Mouse (Mus musculus): ENCODE results near the gene Ltbp3. TPM values are rescaled to one million over a fixed set of nuclear protein-coding genes. Genes with fewer than 3 reads are reported as not detected.

Ltbp3 gene
- polyA plus RNA-seq, 1 experiment from 2014 or later: 9.5 TPM

DNA sequence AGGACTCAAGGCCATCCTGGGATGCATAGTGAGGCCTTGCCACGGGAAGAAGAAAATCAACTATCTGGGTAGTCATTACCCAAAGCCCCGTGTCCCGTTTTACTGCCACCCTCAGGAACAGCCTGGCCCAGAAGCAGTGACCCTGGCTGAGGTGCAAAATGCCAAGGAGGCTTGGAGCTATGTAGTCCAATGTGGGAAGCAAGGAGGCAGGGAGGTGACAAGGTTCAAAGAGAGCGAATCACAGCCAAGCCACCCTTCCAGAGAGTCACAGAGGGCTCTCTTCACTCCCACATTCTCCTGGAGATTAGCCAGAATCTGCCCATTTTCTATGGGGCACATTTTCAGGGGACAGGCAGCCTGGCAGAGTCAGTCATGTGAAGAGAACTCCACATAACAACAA lies 26.6 kb downstream of the Ltbp3 start:
- no peak overlapping the region for H3K9ac ChIP-seq (replicated peaks)
- H3K27ac ChIP-seq: no peak overlapping the region
- H3K4me3 ChIP-seq (replicated peaks): no peak overlapping the region
- H3K4me1 ChIP-seq (replicated peaks): peaks cover 22% of the 10 kb centered on the region
- H3K9me3 ChIP-seq: no peaks in the 10 kb centered on the region
- WGBS: 89% methylated on average over 4 of the region's 4 CpGs
- H3K27me3 ChIP-seq: no peaks in the 10 kb centered on the region
- H3K36me3 ChIP-seq: peaks cover 69% of the 10 kb centered on the region
- H3K4me2 ChIP-seq (replicated peaks): no peak overlapping the region
- no peak for ATAC-seq

DNA sequence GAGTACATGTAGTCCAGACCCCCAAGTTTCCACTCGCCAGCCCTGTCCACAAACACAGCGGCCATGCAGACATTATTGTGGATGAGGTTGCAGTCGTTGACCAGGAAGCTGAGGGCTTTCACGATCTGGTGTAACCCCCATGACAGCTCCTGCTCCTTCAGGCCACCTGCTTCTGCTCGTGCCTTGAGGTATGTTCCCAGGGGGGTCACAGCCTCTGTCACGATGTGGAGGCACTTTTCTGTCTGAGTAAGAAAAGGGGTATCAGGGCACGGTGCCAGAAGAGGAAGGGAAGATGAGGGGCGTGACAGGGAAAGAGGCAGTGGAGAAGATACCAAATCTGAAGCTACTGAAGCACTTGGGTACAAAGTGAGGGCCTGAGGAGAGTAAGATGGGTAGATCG lies 29.6 kb downstream of the Ltbp3 start:
- Histone ChIP-seq H3K27ac (peak overlapping the region; percentile 80), H3K4me1 (replicated peaks) (peaks cover 22% of the 10 kb centered on the region), H3K4me2 (replicated peaks) (peak overlapping the region; percentile 85), H3K4me3 (replicated peaks) (peak overlapping the region; percentile 74), H3K9ac (replicated peaks) (peak overlapping the region; percentile 91), H3K9me3 (no peaks in the 10 kb centered on the region), H3K36me3 (peaks cover 42% of the 10 kb centered on the region), H3K27me3 (no peaks in the 10 kb centered on the region)
- ATAC-seq: peak; percentile 1; the same call in 1 of the 2 replicates
- 46% methylated on average over 9 of the region's 9 CpGs for WGBS

GRCm38 (mm10) chr19:5770925-5771860 lies 30.5 kb downstream of the Ltbp3 start, which contains the start of gene Scyl1:
Gene Scyl1 (minus strand): TSS chr19:5771419.
- H3K9me3 ChIP-seq: no peaks in the 10 kb centered on the region
- WGBS: under 1% methylated on average over 64 of the region's 64 CpGs
- peak; percentile 94 for ATAC-seq
- H3K27ac ChIP-seq: peak within 1 kb of the TSS; percentile 80
- peak within 1 kb of the TSS; percentile 85 for H3K4me2 ChIP-seq (replicated peaks)
- peak within 1 kb of the TSS; percentile 91 for H3K9ac ChIP-seq (replicated peaks)
- no peaks in the 10 kb centered on the region for H3K27me3 ChIP-seq
- H3K4me3 ChIP-seq (replicated peaks): peak within 1 kb of the TSS; percentile 74
- peaks cover 33% of the 10 kb centered on the region for H3K36me3 ChIP-seq
- H3K4me1 ChIP-seq (replicated peaks): peaks cover 22% of the 10 kb centered on the region

- Histone ChIP-seq H3K4me2 (replicated peaks) (no peak overlapping the region), H3K9me3 (no peaks in the 10 kb centered on the region), H3K27ac (no peak overlapping the region), H3K36me3 (no peaks in the 10 kb centered on the region), H3K4me1 (replicated peaks) (no peaks in the 10 kb centered on the region), H3K4me3 (replicated peaks) (no peak overlapping the region), H3K27me3 (no peaks in the 10 kb centered on the region), H3K9ac (replicated peaks) (no peak overlapping the region)
- ATAC-seq: no peak
- 80% methylated on average over 9 of the region's 9 CpGs for WGBS
Observed at GRCm38 (mm10) chr19:5777387-5778032, 36.8 kb downstream of the Ltbp3 start.

- H3K9me3 ChIP-seq: no peaks in the 10 kb centered on the region
- no peak overlapping the region for H3K9ac ChIP-seq (replicated peaks)
- H3K4me1 ChIP-seq (replicated peaks): no peaks in the 10 kb centered on the region
- no peak for ATAC-seq
- H3K27me3 ChIP-seq: no peaks in the 10 kb centered on the region
- no peak overlapping the region for H3K27ac ChIP-seq
- 44% methylated on average over 8 of the region's 8 CpGs for WGBS
- H3K36me3 ChIP-seq: no peaks in the 10 kb centered on the region
- no peak overlapping the region for H3K4me3 ChIP-seq (replicated peaks)
- no peak overlapping the region for H3K4me2 ChIP-seq (replicated peaks)
Observed at GRCm38 (mm10) chr19:5778312-5778711, 37.6 kb downstream of the Ltbp3 start.

DNA sequence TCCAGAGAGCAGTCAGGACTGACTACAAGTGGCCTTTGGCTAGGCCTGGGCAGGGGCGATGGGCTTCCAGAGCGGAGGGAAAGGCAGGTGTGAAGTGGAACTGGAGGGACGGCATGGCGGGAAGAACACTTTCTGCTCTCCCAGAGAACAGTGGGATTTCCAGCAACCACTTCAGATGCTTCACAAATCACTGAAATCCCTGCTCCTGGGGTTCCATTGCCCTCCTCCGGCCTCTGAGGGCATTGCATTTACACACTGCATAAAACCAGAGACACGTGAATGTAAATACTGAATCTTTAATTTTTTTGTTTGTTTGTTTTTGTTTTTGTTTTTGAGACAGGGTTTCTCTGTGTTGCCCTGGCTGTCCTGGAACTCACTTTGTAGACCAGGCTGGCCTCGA lies 39.5 kb downstream of the Ltbp3 start:
- 71% methylated on average over 7 of the region's 7 CpGs for WGBS
- Histone ChIP-seq H3K27me3 (no peaks in the 10 kb centered on the region), H3K4me2 (replicated peaks) (no peak overlapping the region), H3K36me3 (no peaks in the 10 kb centered on the region), H3K9me3 (no peaks in the 10 kb centered on the region), H3K9ac (replicated peaks) (no peak overlapping the region), H3K4me1 (replicated peaks) (no peaks in the 10 kb centered on the region), H3K27ac (no peak overlapping the region), H3K4me3 (replicated peaks) (no peak overlapping the region)
- ATAC-seq: no peak

DNA sequence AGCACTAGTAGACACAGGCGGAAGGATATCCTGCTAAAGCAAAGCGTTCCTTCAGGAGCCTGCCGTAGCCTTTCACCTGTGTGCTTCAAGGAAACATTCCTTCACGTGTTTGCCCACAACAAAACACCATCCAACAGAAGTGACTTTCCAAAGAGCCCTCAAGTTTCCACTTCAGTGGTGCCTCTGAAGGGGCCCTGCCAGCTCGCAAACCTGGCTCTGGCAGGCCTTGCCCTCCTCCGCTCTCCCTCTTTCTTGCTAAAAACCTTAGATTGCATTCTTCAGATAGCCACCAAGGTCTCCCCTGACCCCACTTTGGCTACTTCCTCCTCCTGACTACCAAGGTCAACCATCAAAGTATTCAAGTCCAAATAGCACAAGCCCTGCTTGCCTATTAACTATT lies 40.8 kb downstream of the Ltbp3 start:
- no peak for ATAC-seq
- WGBS: 93% methylated on average over 6 of the region's 6 CpGs
- Histone ChIP-seq H3K4me2 (replicated peaks) (no peak overlapping the region), H3K27ac (no peak overlapping the region), H3K36me3 (no peaks in the 10 kb centered on the region), H3K9me3 (no peaks in the 10 kb centered on the region), H3K9ac (replicated peaks) (no peak overlapping the region), H3K27me3 (no peaks in the 10 kb centered on the region), H3K4me3 (replicated peaks) (no peak overlapping the region), H3K4me1 (replicated peaks) (no peaks in the 10 kb centered on the region)

GRCm38 (mm10) chr19:5782121-5782520 lies 41.4 kb downstream of the Ltbp3 start:
- Histone ChIP-seq H3K36me3 (no peaks in the 10 kb centered on the region), H3K27ac (no peak overlapping the region), H3K9ac (replicated peaks) (no peak overlapping the region), H3K27me3 (no peaks in the 10 kb centered on the region), H3K4me2 (replicated peaks) (no peak overlapping the region), H3K9me3 (no peaks in the 10 kb centered on the region), H3K4me3 (replicated peaks) (no peak overlapping the region), H3K4me1 (replicated peaks) (no peaks in the 10 kb centered on the region)
- WGBS: 97% methylated on average over 1 of the region's 1 CpGs
- ATAC-seq: no peak

- Histone ChIP-seq H3K4me3 (replicated peaks) (no peak overlapping the region), H3K9me3 (no peaks in the 10 kb centered on the region), H3K4me2 (replicated peaks) (no peak overlapping the region), H3K27me3 (no peaks in the 10 kb centered on the region), H3K27ac (no peak overlapping the region), H3K4me1 (replicated peaks) (no peaks in the 10 kb centered on the region), H3K9ac (replicated peaks) (no peak overlapping the region), H3K36me3 (no peaks in the 10 kb centered on the region)
- ATAC-seq: no peak
- WGBS: 68% methylated on average over 10 of the region's 10 CpGs
Observed at GRCm38 (mm10) chr19:5784958-5785577, 44.4 kb downstream of the Ltbp3 start.

DNA sequence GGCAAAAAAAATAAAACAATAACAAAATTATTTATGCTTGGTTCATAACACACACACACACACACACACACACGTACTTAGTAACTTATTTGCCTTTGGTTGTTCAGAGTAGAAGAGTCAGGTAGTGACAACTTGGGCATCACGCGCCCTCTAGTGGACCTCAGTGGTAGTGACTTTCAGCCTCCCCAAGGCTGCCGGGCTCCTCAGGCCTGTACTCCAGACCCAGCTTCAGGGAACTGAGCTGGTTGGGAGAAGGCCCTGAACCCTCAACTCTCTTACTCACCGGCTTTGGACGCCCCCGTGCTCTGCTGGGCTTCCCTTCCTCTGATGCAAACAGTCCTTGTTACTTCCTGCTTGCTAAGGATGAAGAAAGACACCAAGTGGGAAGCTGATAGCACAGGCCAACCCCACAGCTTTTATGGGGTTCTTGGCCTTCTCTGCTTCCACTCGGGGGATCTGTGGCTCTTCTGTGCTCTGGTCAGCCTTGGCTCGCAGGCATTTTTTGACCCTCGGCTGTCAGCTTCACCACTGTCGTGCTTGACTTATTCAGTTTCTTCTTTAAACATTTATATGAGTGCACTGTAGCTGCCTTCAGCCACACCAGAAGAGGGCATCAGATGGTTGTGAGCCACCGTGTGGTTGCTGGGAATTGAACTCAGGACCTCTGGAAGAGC lies 45.9 kb downstream of the Ltbp3 start:
- H3K4me1 ChIP-seq (replicated peaks): no peaks in the 10 kb centered on the region
- H3K27ac ChIP-seq: no peak overlapping the region
- H3K4me2 ChIP-seq (replicated peaks): no peak overlapping the region
- no peaks in the 10 kb centered on the region for H3K9me3 ChIP-seq
- peak; percentile 88 for ATAC-seq
- H3K27me3 ChIP-seq: no peaks in the 10 kb centered on the region
- WGBS: 14% methylated on average over 12 of the region's 12 CpGs
- 0 out of 2 replicates have a peak overlapping the region, but pooled peaks have one; percentile 4 for H3K9ac ChIP-seq (replicated peaks)
- no peaks in the 10 kb centered on the region for H3K36me3 ChIP-seq
- no peak overlapping the region for H3K4me3 ChIP-seq (replicated peaks)

DNA sequence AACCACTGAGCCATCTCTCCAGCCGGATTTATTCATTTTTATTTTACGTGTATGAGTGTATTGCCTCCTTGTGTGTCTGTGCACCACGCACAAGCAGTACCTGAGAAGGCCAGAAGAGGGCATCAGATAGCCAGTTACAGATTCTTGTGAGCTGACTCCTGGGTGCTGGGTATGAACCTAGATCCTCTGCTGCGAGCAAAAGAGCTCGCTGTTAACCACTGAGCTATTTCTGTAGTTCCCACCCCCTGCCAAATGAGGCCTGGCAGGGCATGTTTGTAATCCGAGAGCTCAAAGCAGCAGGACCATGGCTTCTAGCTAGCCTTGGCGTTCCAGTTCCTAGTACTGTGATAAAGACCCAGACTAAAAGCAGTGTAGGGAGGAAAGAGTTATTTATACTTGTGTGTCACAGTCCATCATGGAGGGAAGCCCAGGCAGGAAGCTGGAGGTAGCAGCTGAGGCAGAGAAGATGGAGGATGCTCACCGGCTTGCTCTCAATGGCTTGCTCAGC lies 46.5 kb downstream of the Ltbp3 start:
- no peak overlapping the region for H3K27ac ChIP-seq
- 16% methylated on average over 8 of the region's 8 CpGs for WGBS
- no peak overlapping the region for H3K9ac ChIP-seq (replicated peaks)

More for the DNA sequence above, 46.5 kb downstream of the Ltbp3 start:
- peak; percentile 20; the same call in 1 of the 2 replicates for ATAC-seq
- no peak overlapping the region for H3K4me3 ChIP-seq (replicated peaks)
- H3K9me3 ChIP-seq: no peaks in the 10 kb centered on the region
- H3K27me3 ChIP-seq: no peaks in the 10 kb centered on the region
- H3K4me1 ChIP-seq (replicated peaks): no peaks in the 10 kb centered on the region
- H3K36me3 ChIP-seq: no peaks in the 10 kb centered on the region
- no peak overlapping the region for H3K4me2 ChIP-seq (replicated peaks)
